24 mouse cellular contexts compared by ENCODE assay signal in genomic region chr3:98851853-98852252, GRCm38 (mm10). TPM values are rescaled to one million over a fixed set of nuclear protein-coding genes. Genes with fewer than 3 reads are reported as not detected.
"Had no signal": no experiment of that assay in that cellular context is flagged by ENCODE, and none has a peak within 500 bp of the region (broad histone marks: within the 10 kb centered on the region; RNA-seq: fewer than 3 reads in every experiment).

No protein-coding gene starts in this region.

- DNase-seq: lung, adult 18-20 months; lung, embryonic 14.5 days; lung, postnatal 10 days; lung, postnatal 4 days; midbrain, embryonic 14.5 days; retina, postnatal 1 day; right cerebral cortex, adult 18-20 months; right cerebral cortex, postnatal 25 days; right cerebral cortex, postnatal 4 days; spleen, adult 18-20 months; thymus, adult 18-20 months; thymus, postnatal 25 days; thymus, postnatal 4 days had no signal

RNA-seq across cellular contexts. Expression of gene Hsd3b1, which starts 7.7 kb away (rescaled TPM):
- total RNA-seq: megakaryocyte, adult 5-6 weeks; megakaryocyte-erythroid progenitor cell, adult 5-6 weeks had no signal
- polyA plus RNA-seq: lung, embryonic 14.5 days; lung, embryonic 16.5 days; midbrain, embryonic 16.5 days; myocyte; neural tube, embryonic 13.5 days; stomach, embryonic 14.5 days had no signal

RNA-seq across cellular contexts. Expression of gene Hsd3b6, which starts 37.6 kb away (rescaled TPM):
- total RNA-seq: megakaryocyte, adult 5-6 weeks; megakaryocyte-erythroid progenitor cell, adult 5-6 weeks had no signal
- polyA plus RNA-seq: myocyte; small intestine, adult 2 months; urinary bladder, adult 2 months had no signal

RNA-seq across cellular contexts. Expression of gene Hao2, which starts 41.2 kb away (rescaled TPM):
- total RNA-seq: megakaryocyte, adult 5-6 weeks; megakaryocyte-erythroid progenitor cell, adult 5-6 weeks had no signal
- polyA plus RNA-seq: lung, embryonic 14.5 days; midbrain, embryonic 12.5 days; midbrain, embryonic 14.5 days; midbrain, embryonic 16.5 days; myocyte; neural tube, embryonic 11.5 days; neural tube, embryonic 13.5 days; stomach, embryonic 14.5 days had no signal
